Mouse (Mus musculus): ENCODE results near the gene Mrpl45.

The Mrpl45 gene

DNA sequence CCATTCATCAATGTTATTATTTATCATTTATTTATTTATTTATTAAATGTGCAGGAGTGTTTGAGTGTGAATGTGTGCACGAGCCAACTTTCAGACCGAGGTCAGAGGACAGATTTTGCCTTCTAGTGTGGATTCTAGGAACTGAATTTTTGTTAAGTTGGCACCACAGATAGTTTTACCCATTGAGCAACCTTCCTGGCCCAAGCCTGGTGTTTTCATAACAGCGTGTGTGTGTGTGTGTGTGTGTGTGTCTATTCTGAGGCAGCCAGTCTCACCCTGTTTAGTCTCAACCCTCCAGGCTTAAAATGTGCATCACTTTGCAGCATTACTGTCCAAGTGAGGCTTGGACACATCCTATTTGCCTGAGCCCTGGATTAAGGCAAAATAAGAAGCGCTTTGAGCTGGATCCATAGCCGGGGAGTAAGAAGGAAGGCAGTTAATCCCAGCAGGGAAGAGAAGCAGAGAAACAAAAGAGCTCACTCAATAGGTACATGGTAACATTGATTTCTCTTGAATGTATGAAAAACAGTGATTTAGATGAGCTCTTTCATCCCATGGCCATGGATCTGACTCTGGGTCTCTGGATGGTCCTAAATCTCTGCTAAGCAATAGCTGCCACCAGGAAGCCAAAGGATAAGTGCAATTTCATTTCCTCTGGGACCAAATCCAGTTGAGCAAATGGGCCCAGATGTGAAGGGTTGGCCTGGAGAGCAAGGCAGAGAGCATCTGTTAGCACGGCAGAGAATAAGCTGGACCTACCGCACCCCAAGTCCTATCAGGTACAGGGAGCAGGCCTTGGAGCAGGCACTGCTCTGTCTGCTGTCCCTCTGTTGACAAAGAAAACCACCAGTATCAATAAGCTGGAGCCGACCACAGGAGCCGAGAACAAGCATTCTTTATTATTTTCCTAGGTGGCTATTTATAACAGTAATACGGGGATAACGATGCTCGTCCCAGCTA lies 16.0 kb downstream of the Mrpl45 start:
- no peak for DNase-seq (ENCODE audit: low read depth in 2 of 2, low spot score in 2 of 2)

DNA sequence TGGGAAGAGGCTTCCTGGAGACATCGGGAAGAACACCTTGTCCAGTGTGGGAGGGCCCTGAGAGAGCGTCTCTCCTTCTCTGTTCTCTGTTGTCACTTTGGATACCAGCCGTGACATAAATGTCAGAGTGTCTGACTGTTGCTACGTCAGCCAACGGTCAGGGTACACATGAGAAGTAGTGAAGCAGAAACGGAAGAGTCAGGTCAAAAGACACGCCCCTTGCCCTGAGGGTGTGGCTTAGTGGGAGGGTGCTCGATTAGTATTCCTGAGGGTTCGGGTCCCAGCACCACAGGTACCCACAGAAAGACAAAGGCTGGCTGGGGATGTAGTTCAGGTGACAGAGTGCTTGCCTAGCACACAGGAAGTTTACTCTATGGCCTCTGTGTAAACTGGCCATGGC lies 17.5 kb downstream of the Mrpl45 start:
- no peak for DNase-seq (ENCODE audit: low read depth in 2 of 2, low spot score in 2 of 2)

DNA sequence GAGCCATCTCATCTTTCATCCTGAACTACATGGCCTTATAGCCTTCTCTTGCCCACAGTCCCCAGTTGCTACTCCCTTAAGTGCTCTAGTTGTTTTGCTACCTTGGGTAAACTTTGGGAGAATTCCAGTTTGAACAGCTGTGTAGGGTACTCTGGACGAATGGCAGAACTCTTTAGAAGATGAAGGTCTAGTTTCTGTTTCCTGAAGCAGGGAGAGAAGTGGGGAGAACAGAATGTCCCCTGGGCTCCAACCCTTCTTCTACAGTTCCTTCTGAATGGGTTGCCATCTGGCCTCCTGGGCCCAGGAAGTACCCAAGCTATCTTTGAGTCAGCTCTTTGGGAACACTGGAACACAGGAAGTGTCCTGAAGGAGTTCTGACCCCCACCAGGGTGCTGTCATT lies 18.4 kb downstream of the Mrpl45 start:
- DNase-seq (ENCODE audit: low read depth in 2 of 2, low spot score in 2 of 2): no peak

DNA sequence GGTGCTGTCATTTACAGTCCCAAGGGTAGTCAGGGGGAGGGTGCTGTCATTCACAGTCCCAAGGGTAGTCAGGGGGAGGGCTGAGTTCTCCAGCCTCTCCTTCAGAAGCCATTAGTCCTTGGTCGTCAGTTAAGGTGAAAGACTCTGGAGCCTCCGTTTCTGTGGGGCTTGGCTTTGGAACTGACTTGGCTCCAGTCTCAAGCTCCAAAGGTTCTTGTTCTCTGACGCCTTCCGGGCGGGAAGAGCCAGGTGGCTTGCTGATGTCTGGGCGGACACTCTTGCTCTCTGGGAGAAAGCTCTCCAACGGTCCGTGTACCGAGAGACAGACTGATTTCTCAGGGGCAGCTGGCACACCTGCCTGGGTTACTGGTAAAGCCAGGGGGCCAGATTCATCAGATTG lies 18.9 kb downstream of the Mrpl45 start:
- no peak for DNase-seq (ENCODE audit: low read depth in 2 of 2, low spot score in 2 of 2)

DNA sequence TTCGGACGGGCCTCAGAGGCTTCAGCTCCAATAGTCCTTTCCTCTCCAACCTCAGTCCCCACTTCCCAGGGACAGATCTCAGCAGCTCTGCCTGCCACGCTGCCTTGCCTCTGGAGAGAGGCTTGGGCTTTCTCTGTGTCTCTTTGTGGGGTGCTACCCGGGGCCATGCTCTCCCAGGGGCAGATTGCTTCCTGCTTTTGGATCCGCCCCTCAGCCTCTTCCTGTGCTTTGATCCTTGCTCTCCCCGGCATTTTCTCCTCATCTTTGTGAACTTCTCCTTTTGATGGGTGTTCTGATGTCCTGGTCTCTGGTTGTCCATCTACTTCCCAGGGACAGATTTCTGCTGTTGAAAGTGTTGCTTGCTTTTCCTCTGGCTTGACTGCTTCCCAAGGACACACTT lies 20.7 kb downstream of the Mrpl45 start:
- no peak for DNase-seq (ENCODE audit: low read depth in 2 of 2, low spot score in 2 of 2)

DNA sequence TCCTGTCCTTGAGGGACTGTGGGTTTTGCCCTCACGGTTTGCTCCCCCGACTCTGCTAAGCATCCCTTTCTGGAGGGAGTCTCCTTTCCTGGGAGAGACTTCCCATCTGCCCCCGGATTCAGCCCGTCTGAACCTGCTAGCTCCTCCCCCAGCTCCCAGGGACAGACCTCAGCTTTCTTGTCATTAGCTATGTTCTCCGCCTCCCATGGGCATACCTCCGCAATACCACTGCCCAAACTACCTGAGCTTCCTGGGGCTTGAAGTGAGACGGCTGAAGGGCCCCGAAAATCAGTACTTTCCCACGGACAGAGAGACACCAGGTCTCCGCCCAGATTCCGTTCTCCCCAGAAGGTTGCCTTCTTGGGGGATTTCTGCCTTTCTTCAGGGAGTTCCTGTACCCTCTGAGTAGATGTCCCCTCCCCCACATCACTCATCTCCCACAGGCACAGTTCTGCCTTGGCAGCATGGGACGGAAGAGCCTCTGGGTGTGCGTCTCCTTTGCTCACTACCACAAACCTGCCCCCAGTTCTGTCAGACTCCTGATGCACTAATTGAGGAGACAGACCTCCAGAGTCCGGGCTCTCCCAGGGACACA lies 21.3 kb downstream of the Mrpl45 start:
- no peak for DNase-seq (ENCODE audit: low read depth in 2 of 2, low spot score in 2 of 2)

DNA sequence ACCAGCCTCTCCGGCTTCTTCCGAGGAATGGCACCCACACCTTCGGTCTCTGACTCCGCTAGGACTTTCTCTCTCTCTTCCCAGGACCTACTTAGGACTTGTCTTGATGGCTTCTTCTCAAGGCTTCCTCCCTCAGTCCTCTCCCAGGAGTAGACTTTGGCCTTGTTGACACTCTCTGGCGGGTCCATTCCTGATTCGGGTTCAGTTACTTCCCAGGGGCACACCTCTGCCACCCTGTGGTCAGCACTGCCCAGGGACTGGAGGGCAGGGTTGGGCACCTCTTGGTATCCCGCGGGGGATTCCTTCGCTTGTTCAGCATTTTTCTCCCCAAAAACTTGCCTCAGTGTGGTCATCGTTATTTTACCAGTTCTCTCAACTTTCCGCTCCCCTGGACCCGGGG lies 21.8 kb downstream of the Mrpl45 start:
- no peak for DNase-seq (ENCODE audit: low read depth in 2 of 2, low spot score in 2 of 2)

DNA sequence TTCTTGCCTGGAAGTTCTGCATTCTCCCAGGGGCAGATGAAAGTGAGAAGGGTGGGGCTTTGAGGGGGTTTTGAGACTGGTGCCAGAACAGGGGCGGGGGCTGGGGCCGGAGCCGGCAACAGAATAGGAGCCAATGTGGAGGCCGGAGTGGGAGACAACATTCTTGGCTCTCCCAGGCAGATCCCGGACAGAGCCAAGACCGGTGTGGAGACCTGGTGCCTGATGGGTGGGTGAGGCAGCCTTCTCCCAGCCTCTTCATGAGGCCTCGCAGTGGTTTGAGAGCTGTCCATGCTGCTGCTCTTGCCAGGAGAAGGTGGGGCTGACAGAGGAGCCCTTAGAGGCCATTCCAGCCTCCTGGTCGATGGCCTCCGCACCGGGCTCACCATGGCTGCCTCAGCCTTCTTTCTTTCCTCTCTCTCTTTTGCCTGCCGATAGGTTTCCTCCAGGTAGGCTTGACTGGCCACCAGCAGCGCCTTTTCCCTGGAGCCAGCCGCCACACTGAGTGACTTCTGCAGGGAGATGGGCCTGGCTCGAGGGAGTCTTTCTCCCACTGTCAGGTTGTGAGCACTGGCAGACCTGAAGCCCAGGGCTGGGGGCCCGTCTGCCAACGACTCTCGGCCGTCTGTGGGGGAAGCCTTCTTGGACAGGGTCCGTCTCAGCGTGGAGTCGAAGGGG lies 22.9 kb downstream of the Mrpl45 start:
- no peak for DNase-seq (ENCODE audit: low read depth in 2 of 2, low spot score in 2 of 2)

DNA sequence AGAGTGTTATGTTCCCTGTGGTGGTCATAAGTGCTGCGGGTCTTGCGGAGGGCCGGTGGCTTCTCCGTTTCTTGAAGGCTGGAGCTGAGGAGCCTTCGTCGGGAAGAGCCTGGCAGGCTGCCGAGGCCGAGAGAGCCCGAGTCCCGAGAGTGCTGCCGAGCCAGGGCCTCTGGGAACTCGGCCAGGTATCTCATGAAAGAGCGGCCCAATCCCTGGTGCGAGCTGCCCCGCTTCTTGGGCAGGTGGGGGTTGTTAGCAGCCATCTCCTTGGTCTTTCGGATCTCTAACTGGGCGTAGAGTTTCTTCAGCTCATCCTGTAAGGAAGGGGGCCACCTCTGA lies 23.4 kb downstream of the Mrpl45 start:
- no peak for DNase-seq (ENCODE audit: low read depth in 2 of 2, low spot score in 2 of 2)

DNA sequence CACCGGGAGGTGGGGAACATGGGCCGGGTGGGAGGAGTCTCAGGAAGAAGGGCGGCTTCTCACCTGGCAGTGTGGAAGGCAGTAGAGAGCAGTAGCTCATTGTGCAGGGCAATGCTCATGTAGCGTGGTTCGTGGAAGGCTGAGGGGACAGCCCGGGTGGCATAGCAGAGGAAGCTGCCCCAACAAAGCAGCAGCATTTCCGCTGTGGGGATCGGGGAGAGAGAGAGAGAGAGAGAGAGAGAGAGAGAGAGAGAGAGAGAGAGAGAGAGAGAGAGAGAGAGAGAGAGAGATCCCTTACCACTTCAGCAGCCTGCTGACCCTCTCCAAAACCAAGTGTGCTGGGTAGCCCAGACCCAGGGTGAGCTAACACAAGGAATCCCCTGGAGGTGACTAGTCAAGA lies 27.7 kb downstream of the Mrpl45 start:
- no peak for DNase-seq (ENCODE audit: low read depth in 2 of 2, low spot score in 2 of 2)

DNA sequence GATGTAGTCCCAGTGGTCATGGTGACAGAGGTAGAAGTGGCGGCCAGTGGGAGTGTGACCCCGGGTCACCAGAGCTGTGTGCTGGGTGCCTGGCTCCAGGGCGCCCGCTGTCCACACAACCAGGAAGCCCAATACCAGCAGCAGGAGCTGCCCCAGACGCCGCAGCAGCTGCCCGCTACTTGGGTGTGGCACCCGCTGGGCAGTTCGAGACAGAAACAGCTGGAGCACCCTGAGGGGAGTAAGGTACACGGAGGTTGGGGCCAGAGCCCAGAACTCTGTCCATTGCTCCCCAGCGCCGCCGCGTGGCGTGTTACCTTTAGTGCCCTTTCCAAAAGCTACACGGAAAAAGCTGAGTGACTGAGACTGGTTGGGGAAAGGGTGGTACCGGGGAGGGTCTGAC lies 28.1 kb downstream of the Mrpl45 start:
- DNase-seq (ENCODE audit: low read depth in 2 of 2, low spot score in 2 of 2): peak; percentile 28 to 40

DNA sequence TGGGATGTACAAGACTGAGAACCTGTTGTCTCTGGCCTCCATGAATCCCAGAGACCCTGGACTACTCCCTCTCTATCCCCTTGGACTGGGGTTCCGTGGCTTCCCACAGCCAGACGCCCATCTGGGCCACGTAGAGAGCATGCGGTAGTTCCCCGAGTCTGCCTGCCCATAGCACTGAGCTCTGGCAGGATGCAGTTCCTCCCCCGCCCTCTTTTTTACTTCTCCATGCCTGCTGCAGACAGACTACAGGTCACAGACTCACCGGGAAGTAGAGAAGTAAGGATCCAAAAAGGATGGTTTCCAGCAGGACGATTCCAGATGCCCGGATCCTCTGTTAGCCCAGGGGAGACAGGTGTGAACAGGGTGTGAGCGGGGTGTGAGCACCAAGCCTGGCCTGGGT lies 29.9 kb downstream of the Mrpl45 start:
- DNase-seq (ENCODE audit: low read depth in 2 of 2, low spot score in 2 of 2): no peak

DNA sequence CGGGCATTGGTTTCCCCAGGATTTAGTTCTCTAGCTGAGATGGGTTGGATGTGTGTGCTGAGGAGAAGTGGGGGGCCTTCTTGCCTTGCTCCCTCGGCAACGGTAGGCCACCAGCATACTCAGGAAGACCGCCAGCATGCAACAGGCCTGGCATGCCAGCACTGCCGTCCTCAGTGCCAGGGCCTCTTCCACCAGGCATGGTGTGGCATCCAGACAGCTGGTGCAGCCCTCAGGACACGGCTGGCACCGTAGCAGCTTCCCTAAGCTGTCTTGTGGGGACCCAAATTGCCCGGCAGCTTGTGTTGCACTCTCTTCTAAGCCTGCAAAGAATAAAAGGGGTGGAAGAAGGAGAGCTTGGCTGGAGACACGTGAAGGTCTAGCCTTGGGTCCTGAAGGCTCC lies 30.9 kb downstream of the Mrpl45 start:
- no peak for DNase-seq (ENCODE audit: low read depth in 2 of 2, low spot score in 2 of 2)

DNA sequence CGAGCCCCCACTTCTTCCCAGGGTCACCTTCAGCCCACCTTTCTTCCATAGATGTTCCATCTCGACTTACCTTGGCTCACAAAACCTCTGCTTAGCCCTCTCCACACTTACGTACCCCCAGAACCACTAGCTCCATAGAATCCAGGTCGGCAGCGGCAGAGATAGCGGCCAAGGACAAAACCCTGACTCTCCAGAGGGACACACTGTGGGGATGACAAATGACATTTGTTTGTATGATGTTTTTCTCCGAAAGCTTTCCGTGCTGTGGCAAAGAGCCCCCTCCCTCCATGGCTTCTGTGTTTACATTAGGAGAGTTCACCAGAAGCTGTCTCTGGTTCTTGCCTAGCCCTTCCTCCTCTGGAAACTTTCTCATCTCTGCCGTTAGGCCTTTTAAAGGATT lies 31.8 kb downstream of the Mrpl45 start:
- DNase-seq (ENCODE audit: low read depth in 2 of 2, low spot score in 2 of 2): no peak

DNA sequence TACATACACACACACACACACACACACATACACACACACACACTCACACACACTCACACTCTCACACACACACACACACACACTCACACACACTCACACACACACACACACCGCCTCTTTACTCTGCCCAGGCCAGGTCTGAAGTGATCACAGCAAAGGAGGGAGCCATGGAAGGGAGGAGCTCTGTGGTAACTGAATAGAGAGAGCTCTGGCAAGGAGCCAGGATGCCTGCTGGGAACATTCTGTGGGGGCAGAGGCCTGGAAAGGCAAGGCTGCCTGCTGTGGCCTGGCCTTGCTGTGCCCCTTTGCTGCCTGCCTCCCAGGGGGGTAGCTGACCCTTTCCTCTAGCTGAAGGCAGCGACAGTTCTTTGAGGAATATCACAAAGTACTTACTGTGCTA lies 34.5 kb downstream of the Mrpl45 start:
- no peak for DNase-seq (ENCODE audit: low read depth in 2 of 2, low spot score in 2 of 2)

DNA sequence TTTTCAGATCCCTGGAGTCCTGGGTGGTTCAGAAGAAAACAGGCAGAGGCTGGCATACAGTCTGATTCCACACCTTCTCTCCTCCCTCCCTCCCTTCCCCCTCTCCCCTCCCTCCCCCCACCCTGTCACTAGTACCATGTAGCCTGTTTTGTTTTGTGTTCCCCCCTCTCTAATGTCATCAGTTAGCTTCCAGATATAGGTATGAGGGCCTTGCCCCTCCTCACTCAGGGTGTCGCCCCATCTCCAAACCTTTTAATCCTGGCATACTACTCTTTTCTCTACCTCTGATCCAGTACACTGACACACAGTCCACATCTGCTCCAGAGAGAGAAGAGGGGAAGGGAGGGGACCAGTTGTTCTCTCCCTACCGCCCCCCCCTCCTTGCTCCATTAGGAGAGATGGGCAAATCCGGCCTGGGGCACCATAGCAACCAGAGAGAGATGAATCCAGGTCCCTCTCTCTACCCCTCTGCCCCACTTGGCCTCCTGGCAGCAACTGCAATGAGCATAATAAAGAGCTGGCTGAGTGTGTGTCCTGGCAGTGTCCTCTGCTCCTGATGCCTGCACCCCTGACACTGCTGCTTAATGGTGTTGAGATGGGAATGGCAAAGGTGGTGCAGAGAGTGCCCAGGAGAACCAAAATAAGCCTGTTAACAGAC lies 36.6 kb downstream of the Mrpl45 start, which contains the start of gene Gpr179:
Gpr179 (minus strand) TSS at position 51 of the 658 bp plus-strand sequence.
- DNase-seq (ENCODE audit: low read depth in 2 of 2, low spot score in 2 of 2): no peak

DNA sequence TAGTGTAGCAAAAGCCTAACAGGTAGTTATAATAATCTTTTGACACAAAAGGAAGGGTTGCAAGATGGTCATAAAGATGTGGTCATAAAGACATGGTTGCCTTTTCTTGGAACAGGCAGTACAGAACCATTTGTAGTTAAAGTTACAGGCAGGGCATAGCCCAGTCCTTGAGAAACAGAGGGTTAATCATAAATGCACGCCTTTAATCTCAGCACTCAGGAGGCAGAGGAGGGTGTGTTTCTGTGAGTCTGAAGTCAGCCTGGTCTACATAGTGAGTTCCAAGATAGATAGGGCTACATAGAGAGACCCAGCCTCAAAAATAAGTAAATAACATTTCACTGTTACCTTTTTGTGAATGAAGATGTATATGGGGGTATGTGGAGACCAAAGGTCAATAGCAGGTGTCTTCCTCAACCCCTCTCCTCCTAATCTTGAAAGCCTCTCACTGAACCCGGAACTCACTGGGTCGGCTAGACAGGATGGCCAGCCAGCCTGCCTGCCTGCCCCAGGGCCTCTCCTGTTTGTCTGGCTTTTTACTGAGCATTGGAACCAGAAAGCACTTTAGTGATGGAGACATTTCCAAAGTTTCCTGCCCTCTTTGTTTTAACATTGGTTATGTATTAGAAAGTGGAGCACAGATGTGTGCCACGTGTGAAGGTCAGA lies 37.5 kb downstream of the Mrpl45 start:
- no peak for DNase-seq (ENCODE audit: low read depth in 2 of 2, low spot score in 2 of 2)

DNA sequence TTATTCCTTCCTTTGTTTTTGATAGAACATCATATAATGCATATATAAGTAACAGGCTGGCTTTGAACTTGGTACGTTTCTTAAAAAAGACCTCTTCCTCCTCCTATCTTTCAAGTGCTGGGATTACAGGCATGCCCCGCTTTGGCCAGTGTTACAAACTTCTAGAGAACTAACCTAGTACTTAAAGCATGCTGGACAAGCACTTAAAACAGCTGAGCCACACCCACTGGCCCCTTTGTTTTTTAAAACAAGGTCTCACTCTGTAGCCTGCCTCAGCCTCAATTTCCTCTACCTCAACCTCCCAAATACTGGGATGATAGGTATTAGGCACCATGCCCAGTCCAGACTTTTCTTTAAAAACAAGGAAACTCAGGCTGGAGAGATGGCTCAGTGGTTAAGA lies 39.1 kb downstream of the Mrpl45 start:
- no peak for DNase-seq (ENCODE audit: low read depth in 2 of 2, low spot score in 2 of 2)

DNA sequence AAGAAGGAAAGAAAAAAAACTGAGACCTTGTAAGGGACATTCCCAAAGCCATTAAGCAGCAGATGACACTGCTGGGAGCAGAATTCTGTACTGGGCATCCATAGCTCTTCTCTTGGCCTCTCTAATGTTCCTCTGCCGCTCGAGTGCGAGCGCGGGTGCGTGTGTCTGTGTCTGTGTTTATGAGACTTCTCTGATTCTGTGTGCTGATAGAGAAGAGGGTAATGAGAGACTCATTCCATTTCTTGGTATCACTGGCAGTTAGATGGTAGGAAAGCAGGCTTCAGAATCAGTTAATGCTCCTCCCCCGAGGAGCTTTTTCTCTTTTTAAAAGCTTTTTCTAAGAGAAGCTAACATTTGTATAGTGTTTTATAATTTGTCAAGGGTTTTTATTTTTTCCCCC lies 39.7 kb downstream of the Mrpl45 start:
- DNase-seq (ENCODE audit: low read depth in 2 of 2, low spot score in 2 of 2): no peak

DNA sequence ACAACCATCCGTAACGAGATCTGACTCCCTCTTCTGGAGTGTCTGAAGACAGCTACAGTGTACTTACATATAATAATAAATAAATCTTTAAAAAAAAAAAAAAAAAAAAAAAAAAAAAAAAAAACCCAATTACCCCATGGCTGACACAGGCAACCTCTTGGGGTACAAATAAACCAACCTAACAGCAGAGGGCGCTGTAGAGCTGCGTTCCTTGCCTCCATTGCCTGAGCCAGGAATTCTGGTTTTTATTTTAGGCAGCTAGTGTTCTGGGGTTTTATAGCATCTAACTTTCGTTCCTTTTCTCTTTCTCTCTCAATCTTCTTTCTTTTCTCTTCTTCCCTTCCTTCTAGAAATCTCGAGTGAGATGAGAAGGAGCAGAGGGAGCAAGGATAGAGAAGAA lies 42.1 kb downstream of the Mrpl45 start:
- DNase-seq (ENCODE audit: low read depth in 2 of 2, low spot score in 2 of 2): peak; percentile 71 to 79
